Mouse (Mus musculus) G1E (cell line): ENCODE results near the gene Sema5b. TPM values are rescaled to one million over a fixed set of nuclear protein-coding genes. Genes with fewer than 3 reads are reported as not detected.

Experiments used
- ATAC-seq: 2 replicates; pipeline ENCODE4 v1.8.0; 2016; ENCODE audit warnings: mild to moderate bottlenecking; ENCODE audit not compliant: insufficient number of reproducible peaks, poor library complexity, low FRiP score, severe bottlenecking; ENCODE audit errors: extremely low read depth
- DNase-seq: peaks from one replicate; pipeline ENCODE4 v3.0.0; 2012; ENCODE audit warnings: low spot score
- H3K27me3 ChIP-seq: 2 replicates; pipeline ENCODE4 v1.6.1; 2012; ENCODE audit warnings: mild to moderate bottlenecking, low read length, inconsistent platforms; ENCODE audit not compliant: insufficient read depth
- H3K36me3 ChIP-seq: replicated peaks from 2 replicates; pipeline ENCODE3; 2012; ENCODE audit warnings: mild to moderate bottlenecking, inconsistent platforms
- H3K4me1 ChIP-seq: 2 replicates; pipeline ENCODE4 v1.6.1; 2012; ENCODE audit warnings: low read depth, low read length, inconsistent platforms, mixed read lengths; ENCODE audit not compliant: insufficient read depth
- H3K4me3 ChIP-seq: 2 replicates; pipeline ENCODE4 v1.5.1; 2012; ENCODE audit warnings: low read depth, mild to moderate bottlenecking, inconsistent platforms, low read length, moderate library complexity, mixed read lengths
- H3K9me3 ChIP-seq: replicated peaks from 2 replicates; pipeline ENCODE4 v1.6.1; 2012; ENCODE audit warnings: inconsistent platforms
- CTCF ChIP-seq: IDR thresholded peaks from 2 replicates; pipeline ENCODE4 v1.5.1; 2012; ENCODE audit warnings: low read depth, low read length, inconsistent platforms, mixed read lengths
- GATA1 ChIP-seq: IDR thresholded peaks from 2 replicates; pipeline ENCODE4 v1.6.1; 2012; ENCODE audit warnings: borderline replicate concordance, low read length, inconsistent platforms, mixed read lengths
- GATA2 ChIP-seq: IDR thresholded peaks from 2 replicates; pipeline ENCODE4 v1.6.1; 2012; ENCODE audit warnings: low read depth, low read length, inconsistent platforms, borderline replicate concordance
- POLR2AphosphoS5 ChIP-seq: IDR thresholded peaks from 2 replicates; pipeline ENCODE4 v1.6.1; 2012; ENCODE audit warnings: low read depth, low read length, inconsistent platforms; ENCODE audit not compliant: insufficient replicate concordance
- TAL1 ChIP-seq: conservative IDR thresholded peaks from 2 replicates; pipeline ENCODE4 v1.6.1; 2012; ENCODE audit warnings: low read depth, low read length, inconsistent platforms, mixed read lengths
- polyA plus RNA-seq: library from polyadenylated mRNA; stranded (reverse); fragments of >175 nt; gene quantifications from 2 replicates; pipeline ENCODE4 v1.2.3, GENCODE M21; 2012
- total RNA-seq, 2 experiments: library from RNA; stranded (forward) in 1 of 2; stranded (reverse) in 1 of 2; fragments of 200-1000 nt in 1 of 2; fragments of >200 nt in 1 of 2; fragmentation: Nextera tagmentation in 1 of 2; gene quantifications; 2 replicates each; pipeline ENCODE4 v1.2.3; 2014 to 2017

Sema5b gene
- total and polyA plus RNA-seq, 3 experiments: 0.66 TPM; not detected in 2

DNA sequence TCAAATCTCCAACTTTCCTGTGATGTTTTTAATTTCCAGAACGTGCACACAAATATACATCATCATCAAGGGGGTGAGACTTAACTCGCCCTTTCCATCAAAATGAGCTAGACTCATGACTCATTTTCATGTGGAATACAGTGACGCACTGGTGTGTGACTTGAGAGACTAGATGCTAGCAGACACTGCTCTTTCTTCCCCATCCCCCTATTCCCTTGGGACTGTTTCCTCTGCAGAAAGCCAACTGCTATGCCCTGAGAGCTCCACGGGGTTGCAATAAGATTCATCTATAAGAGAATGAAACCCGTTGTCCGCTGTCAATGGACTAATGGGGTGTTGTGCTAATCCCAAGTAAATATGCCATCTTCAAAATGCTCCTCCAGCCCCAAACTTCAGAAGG lies 32.4 kb upstream of the Sema5b start:
- Histone ChIP-seq H3K4me1 (no peaks in the 10 kb centered on the region), H3K9me3 (no peaks in the 10 kb centered on the region), H3K36me3 (no peaks in the 10 kb centered on the region), H3K4me3 (no peak overlapping the region), H3K27me3 (peaks cover 14% of the 10 kb centered on the region)
- ATAC-seq: no peak
- no peak for DNase-seq
- TF ChIP-seq CTCF (no peak), GATA1 (no peak), TAL1 (no peak), POLR2AphosphoS5 (no peak), GATA2 (no peak)

DNA sequence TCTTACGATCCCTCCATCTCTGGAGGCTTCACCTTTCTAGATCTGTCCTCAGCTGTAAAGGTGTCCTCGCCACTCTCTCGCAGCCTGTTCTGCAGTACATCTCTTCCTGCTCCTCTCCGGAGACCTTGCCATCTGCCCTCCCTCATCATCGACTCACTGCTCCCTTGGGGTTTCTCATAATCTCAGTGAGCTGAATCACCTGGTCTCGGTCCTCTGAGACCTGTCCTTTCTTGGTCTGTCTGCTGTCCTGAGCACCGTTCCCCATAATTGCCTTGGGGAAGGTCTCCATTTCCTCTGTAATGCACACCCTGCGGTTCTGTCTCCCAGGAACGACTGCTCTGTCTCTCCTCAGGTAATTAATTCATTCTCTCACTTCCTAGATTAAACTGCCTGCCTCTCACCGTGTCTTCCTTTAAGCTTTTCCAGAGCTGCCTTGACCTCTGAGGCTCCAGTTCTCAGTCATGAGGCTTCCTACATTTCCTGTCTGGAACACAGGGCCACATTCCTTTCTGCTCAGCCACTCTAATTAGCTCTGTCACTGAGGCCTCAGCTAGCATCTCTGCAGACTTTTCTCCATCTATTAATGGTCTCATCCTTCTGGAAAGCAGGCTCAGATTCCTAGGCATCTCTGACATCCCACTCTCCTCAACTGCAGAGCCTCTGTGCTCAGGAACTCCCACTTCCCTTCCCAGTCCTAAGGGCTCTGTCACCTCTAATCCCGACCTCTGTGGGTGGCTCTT lies 31.4 kb upstream of the Sema5b start:
- H3K27me3 ChIP-seq: peaks cover 12% of the 10 kb centered on the region
- no peak overlapping the region for H3K4me3 ChIP-seq
- H3K9me3 ChIP-seq: no peaks in the 10 kb centered on the region
- H3K36me3 ChIP-seq: no peaks in the 10 kb centered on the region
- no peak for TF ChIP-seq GATA1
- TF ChIP-seq GATA2: no peak
- TF ChIP-seq CTCF: no peak
- TF ChIP-seq TAL1: no peak
- TF ChIP-seq POLR2AphosphoS5: no peak
- ATAC-seq (no peak), DNase-seq (no peak)
- no peaks in the 10 kb centered on the region for H3K4me1 ChIP-seq

DNA sequence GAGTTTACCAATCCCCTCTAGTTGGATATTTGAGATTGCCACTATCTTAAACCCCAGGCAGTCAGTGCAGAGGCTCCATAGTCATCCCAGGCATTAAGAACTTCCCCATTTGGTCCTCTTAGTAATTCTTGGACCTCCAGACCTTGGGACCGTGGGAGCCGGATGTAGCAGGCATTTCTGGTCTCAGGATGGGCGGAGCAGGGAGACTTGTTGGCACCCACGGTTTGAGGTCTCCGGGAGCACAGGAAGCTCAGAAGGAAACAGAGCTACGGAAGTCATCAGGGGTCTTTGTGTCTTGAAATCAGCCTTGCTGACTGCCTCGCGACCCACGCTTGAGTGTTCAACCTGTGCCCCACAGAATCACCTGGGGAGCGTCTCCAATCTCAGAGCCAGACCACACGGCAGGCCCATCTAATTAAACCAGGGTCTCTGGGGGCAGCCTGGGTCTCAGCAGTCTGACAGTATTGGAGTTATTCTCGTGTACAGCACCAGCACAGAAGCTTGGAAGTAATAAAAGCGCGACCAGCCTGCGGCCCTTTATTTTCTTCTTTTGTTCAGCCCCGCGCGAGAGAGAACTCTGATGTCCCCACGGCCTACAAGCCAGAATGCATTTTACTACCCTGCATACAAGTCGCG lies 24.9 kb upstream of the Sema5b start:
- TF ChIP-seq GATA1 (no peak), POLR2AphosphoS5 (no peak), CTCF (no peak), GATA2 (no peak), TAL1 (no peak)
- peaks cover 9% of the 10 kb centered on the region for H3K27me3 ChIP-seq
- no peak overlapping the region for H3K4me3 ChIP-seq
- ATAC-seq (no peak), DNase-seq (no peak)
- no peaks in the 10 kb centered on the region for H3K36me3 ChIP-seq
- no peaks in the 10 kb centered on the region for H3K9me3 ChIP-seq
- no peaks in the 10 kb centered on the region for H3K4me1 ChIP-seq

DNA sequence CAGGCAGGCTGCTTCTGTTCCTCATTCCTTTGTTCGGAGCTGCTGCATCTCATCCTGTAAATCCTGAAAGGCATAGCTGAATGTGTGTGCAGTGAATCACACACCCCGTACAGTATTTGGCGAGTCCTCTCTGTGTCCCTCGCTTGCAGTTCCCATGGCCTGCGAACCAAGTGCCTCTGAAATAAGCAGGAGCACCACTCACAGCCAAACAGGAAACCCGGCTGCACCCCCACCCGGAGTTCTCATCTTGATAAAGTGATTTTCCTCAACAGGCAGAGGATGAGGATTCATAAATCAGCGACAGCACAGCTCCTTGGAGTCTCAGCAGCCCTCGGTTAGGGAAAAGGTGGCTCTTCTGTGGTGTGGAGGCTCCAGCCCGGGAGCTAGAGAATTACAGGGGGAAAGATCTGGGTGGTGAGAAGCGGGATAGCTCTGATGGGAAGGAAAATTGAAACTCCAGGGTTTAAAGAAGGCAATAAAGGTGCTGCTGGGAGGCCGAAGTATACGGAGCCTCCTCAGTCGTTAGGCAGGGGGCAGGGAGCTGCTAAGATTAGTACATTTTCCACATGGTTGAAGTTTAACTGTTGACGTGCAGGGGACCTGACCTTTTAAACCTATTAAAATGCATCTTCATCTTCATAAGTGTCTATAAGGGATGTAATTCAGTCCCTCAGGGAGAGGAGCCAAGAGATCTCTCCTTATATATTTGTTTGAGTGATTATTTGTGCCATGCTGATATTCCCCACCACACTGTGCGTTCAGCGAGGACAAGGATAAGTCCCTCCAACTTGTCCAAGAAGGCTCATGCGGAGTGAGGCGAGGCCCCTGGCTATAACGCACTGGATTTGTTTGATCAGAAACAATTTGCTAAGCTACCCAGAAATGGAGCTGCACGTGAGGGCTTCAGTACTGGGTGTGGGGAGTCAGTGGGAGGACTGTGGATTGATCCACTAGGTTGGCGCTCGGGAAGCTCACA lies 22.7 kb upstream of the Sema5b start:
- H3K27me3 ChIP-seq: peaks cover 9% of the 10 kb centered on the region; the same call in 1 of the 2 replicates
- ATAC-seq (no peak), DNase-seq (no peak)
- no peaks in the 10 kb centered on the region for H3K36me3 ChIP-seq
- H3K4me1 ChIP-seq: no peaks in the 10 kb centered on the region
- H3K4me3 ChIP-seq: no peak overlapping the region
- no peaks in the 10 kb centered on the region for H3K9me3 ChIP-seq
- TF ChIP-seq TAL1 (no peak), GATA1 (no peak), GATA2 (no peak), CTCF (no peak), POLR2AphosphoS5 (no peak)

DNA sequence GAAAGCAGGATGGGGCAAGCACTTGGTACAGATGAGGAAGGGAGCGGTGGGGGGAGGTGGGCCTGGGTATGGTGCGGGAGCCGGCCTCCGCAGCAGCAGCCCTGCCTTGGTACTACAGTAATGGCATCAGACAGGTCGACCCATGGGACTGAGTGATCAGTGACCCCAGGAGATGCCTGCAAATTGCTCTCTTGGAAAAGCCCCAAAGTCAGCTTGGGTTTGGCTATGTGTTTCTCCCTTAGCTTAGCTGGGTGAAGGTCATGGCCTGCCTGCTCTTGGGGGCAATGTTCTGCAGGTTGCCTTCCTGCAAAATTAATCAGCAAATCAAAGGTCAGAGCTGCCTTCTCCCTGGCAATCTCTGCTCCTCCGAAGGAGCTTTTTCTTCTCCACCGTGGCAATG lies 21.7 kb upstream of the Sema5b start:
- no peak for ATAC-seq
- DNase-seq: no peak
- no peaks in the 10 kb centered on the region for H3K4me1 ChIP-seq
- no peaks in the 10 kb centered on the region for H3K36me3 ChIP-seq
- peaks cover 9% of the 10 kb centered on the region; the same call in 1 of the 2 replicates for H3K27me3 ChIP-seq
- TF ChIP-seq CTCF (no peak), POLR2AphosphoS5 (no peak), GATA1 (no peak), TAL1 (no peak), GATA2 (no peak)
- no peak overlapping the region for H3K4me3 ChIP-seq
- no peaks in the 10 kb centered on the region for H3K9me3 ChIP-seq

DNA sequence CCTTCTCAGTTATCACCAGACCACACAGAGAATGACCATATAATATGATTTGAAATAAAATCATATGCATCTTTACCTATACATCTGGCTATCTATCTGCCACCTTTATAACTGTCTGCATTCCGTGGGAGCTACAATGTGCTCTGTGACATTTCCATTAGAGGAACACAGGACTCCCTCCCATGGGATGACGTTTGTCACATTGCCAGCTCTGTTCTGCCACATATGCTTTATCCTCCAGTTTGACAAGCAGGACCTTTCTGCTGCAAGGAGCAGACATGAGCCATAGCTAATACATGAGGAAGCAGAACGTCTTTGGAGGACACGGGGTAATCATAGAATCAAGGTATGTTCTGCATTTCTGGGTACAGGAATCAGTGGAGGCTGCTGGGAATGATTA lies 16.7 kb upstream of the Sema5b start:
- Histone ChIP-seq H3K4me3 (no peak overlapping the region), H3K27me3 (peaks cover under 1% of the 10 kb centered on the region; the same call in 1 of the 2 replicates), H3K4me1 (no peaks in the 10 kb centered on the region), H3K9me3 (no peaks in the 10 kb centered on the region), H3K36me3 (no peaks in the 10 kb centered on the region)
- no peak for DNase-seq
- TF ChIP-seq TAL1: no peak
- TF ChIP-seq POLR2AphosphoS5: no peak
- TF ChIP-seq GATA1: no peak
- TF ChIP-seq GATA2: no peak
- TF ChIP-seq CTCF: no peak
- ATAC-seq: no peak
